Comparison of ENCODE assay signal across 2 mouse cellular contexts in genomic region chr13:21178364-21178763, GRCm38 (mm10).
TF ChIP-seq lines count a peak whose summit lies in the region.

No protein-coding gene starts in this region.

TF ChIP-seq in CH12.LX, 34 proteins besides CTCF, POLR2A, EP300 and RAD21:
- no peak for TF ChIP-seq MEF2A (IDR thresholded peaks at IDR 0.05; ENCODE audit: borderline replicate concordance, low read depth, low read length)
- TF ChIP-seq ETS1 (conservative IDR thresholded peaks at IDR 0.05; ENCODE audit: low read depth, low read length): no peak
- TF ChIP-seq MAFK (IDR thresholded peaks at IDR 0.05; ENCODE audit: insufficient replicate concordance, low read length): no peak
- no peak for TF ChIP-seq MAZ (IDR thresholded peaks at IDR 0.05; ENCODE audit: low read depth, low read length)
- no peak for TF ChIP-seq USF2 (conservative IDR thresholded peaks at IDR 0.05; ENCODE audit: low read depth, low read length)
- no peak for TF ChIP-seq CHD2 (IDR thresholded peaks at IDR 0.05; ENCODE audit: low read length)
- no peak for TF ChIP-seq ZMIZ1 (IDR thresholded peaks at IDR 0.05; ENCODE audit: low read depth, low read length)
- TF ChIP-seq UBTF (IDR thresholded peaks at IDR 0.05; ENCODE audit: low read depth, low read length): no peak
- TF ChIP-seq MXI1 (IDR thresholded peaks at IDR 0.05; ENCODE audit: low read depth, low read length): no peak

TF ChIP-seq in MEL, 35 proteins besides CTCF, POLR2A, EP300 and RAD21:
- TF ChIP-seq UBTF (IDR thresholded peaks at IDR 0.05; ENCODE audit: borderline replicate concordance, insufficient read depth, low read depth, low read length): no peak
- no peak for TF ChIP-seq GABPA (IDR thresholded peaks at IDR 0.05; ENCODE audit: low read depth, low read length)
- TF ChIP-seq HCFC1 (IDR thresholded peaks at IDR 0.05; ENCODE audit: low read depth, low read length): no peak
- TF ChIP-seq TBP (IDR thresholded peaks at IDR 0.05; ENCODE audit: low read depth, low read length): no peak
- no peak for TF ChIP-seq MAX (IDR thresholded peaks at IDR 0.05; ENCODE audit: low read length)
- no peak for TF ChIP-seq RCOR1 (IDR thresholded peaks at IDR 0.05; ENCODE audit: low read depth, low read length)
- TF ChIP-seq BHLHE40 (IDR thresholded peaks at IDR 0.05; ENCODE audit: borderline replicate concordance, low read depth, low read length): no peak
- TF ChIP-seq USF1 (IDR thresholded peaks at IDR 0.05; ENCODE audit: low read depth, low read length): no peak
- TF ChIP-seq POLR2AphosphoS2 (IDR thresholded peaks at IDR 0.05; ENCODE audit: low read length): no peak
- TF ChIP-seq ZNF384 (IDR thresholded peaks at IDR 0.05; ENCODE audit: low read depth, low read length): no peak
- no peak for TF ChIP-seq CHD2 (IDR thresholded peaks at IDR 0.05; ENCODE audit: low read length)
